Mouse (Mus musculus) bone marrow, adult 2 months (tissue): ENCODE measurements around the gene 2310034G01Rik.

Experiments used
- CTCF ChIP-seq: fragments of 200-500 bp; IDR thresholded peaks from 2 replicates; pipeline ENCODE4 v1.5.1; 2011; ENCODE audit warnings: low read length, control low read depth; ENCODE audit not compliant: control insufficient read depth, insufficient read depth
- POLR2A ChIP-seq: fragments of 200-500 bp; IDR thresholded peaks from 2 replicates; pipeline ENCODE4 v1.6.1; 2011; ENCODE audit warnings: low read depth, mild to moderate bottlenecking, control low read depth, low read length, borderline replicate concordance; ENCODE audit not compliant: control insufficient read depth

DNA sequence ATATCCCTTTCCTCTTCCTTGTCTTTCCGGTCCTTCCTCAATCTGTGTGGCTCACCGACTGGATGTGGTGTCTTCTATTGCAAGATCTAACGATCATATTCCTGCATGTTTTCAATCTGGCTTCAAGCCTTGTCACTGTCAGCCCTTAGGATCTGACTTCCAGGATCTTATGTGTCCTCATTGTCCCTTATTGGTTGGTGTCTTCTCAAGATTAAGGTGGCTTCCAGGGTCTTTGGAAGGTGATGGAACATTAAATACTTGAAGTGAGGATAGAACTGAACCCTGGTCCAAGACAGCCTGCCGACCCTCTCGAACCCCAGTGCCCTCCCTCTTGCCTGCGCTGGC lies 11.2 kb downstream of the 2310034G01Rik start:
- TF ChIP-seq CTCF (no peak), POLR2A (peak; percentile 29; the same call in 1 of the 2 replicates)
